Mouse (Mus musculus) heart, embryonic 13.5 days (tissue): ENCODE data around the gene 1700029F12Rik. TPM values are rescaled to one million over a fixed set of nuclear protein-coding genes. Genes with fewer than 3 reads are reported as not detected.
A peak's percentile ranks its signal among the peaks of the same experiment; 100 is the strongest.

Experiments used
- ATAC-seq: fragments of 200-750 bp; cut with Nextera tagmentation; 2 replicates; pipeline ENCODE4 v1.8.0; 2017; ENCODE audit warnings: moderate TSS enrichment; ENCODE audit not compliant: insufficient number of reproducible peaks, low FRiP score, low TSS enrichment; ENCODE audit errors: extremely low read depth
- H3K27ac ChIP-seq: fragments of 300-500 bp; sonication (generic); replicated peaks from 2 replicates; pipeline ENCODE4 v1.5.1; 2015; ENCODE audit warnings: moderate library complexity, mild to moderate bottlenecking, inconsistent platforms
- H3K27me3 ChIP-seq: fragments of 300-500 bp; sonication (generic); replicated peaks from 2 replicates; pipeline ENCODE4 v1.6.1; 2015; ENCODE audit warnings: mild to moderate bottlenecking, inconsistent platforms
- H3K36me3 ChIP-seq: fragments of 300-500 bp; sonication (generic); 2 replicates; pipeline ENCODE4 v1.6.1; 2015; ENCODE audit warnings: mild to moderate bottlenecking, inconsistent platforms
- H3K4me1 ChIP-seq: fragments of 300-500 bp; sonication (generic); 2 replicates; pipeline ENCODE4 v1.6.1; 2015; ENCODE audit warnings: inconsistent platforms
- H3K4me2 ChIP-seq: fragments of 300-500 bp; sonication (generic); 2 replicates; pipeline ENCODE4 v1.6.1; 2015; ENCODE audit warnings: inconsistent platforms, mild to moderate bottlenecking, moderate library complexity
- H3K4me3 ChIP-seq: fragments of 300-500 bp; sonication (generic); 2 replicates; pipeline ENCODE4 v1.5.1; 2015; ENCODE audit warnings: moderate library complexity, mild to moderate bottlenecking, inconsistent platforms
- H3K9ac ChIP-seq: fragments of 300-500 bp; sonication (generic); 2 replicates; pipeline ENCODE4 v1.6.1; 2015; ENCODE audit warnings: inconsistent platforms, mild to moderate bottlenecking, moderate library complexity
- H3K9me3 ChIP-seq: fragments of 300-500 bp; sonication (generic); 2 replicates; pipeline ENCODE4 v1.6.1; 2016; ENCODE audit warnings: inconsistent platforms
- WGBS: fragments of 180-500 bp; shearing (Covaris S2); methylation state at CpG from one replicate; pipeline ENCODE4 v1.1.7; 2015; ENCODE audit warnings: mixed read lengths; 5-methylcytosine and 5-hydroxymethylcytosine counted together
- polyA plus RNA-seq: library from polyadenylated mRNA; unstranded; fragments of >200 nt; fragmentation: Nextera tagmentation; extraction: Ambion mirVana; gene quantifications from 2 replicates; pipeline ENCODE4 v1.2.1, GENCODE M21; 2015

1700029F12Rik gene
- not detected in 2 replicates for polyA plus RNA-seq

DNA sequence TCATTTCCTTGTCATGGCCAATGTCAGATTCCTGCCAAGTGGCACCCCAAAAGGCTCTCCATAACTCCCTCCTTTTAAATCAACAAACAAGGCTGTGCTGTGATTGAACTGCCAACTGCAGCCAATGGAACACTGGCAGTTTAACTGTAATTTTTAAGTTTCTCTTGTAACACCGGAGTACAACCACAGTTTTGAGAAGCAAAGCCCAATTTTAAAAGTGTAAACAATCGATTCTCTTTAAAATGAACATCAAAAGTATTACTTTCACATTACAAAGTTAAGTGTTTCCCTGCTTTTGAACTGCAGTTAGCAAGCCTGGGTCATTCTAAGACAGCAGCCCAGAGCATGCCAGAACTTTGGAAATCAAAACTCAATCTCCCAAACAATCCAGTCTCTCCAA is at the start of gene 1700029F12Rik:
Gene 1700029F12Rik (minus strand): TSS at position 101 of the 400 bp plus-strand sequence.
- Histone ChIP-seq H3K9ac (no peak within 1 kb of the TSS), H3K4me3 (no peak within 1 kb of the TSS), H3K9me3 (0 out of 2 replicates have a peak, but pooled peaks cover 6% of the 10 kb centered on the region), H3K27me3 (no peaks in the 10 kb centered on the region), H3K4me2 (no peak within 1 kb of the TSS), H3K4me1 (peaks cover 6% of the 10 kb centered on the region), H3K27ac (peak within 1 kb of the TSS; percentile 37; the same call in 1 of the 2 replicates), H3K36me3 (no peaks in the 10 kb centered on the region)
- WGBS: 71% methylated on average over 2 of the region's 2 CpGs
- ATAC-seq: no peak

GRCm38 (mm10) chr13:97082432-97082831 is 48.3 kb upstream of the 1700029F12Rik start:
- WGBS: 78% methylated on average over 7 of the region's 7 CpGs
- ATAC-seq: no peak

GRCm38 (mm10) chr13:97080615-97081014 is 46.5 kb upstream of the 1700029F12Rik start:
- Histone ChIP-seq H3K9ac (no peak overlapping the region), H3K36me3 (no peaks in the 10 kb centered on the region), H3K27ac (no peak overlapping the region), H3K4me3 (no peak overlapping the region), H3K4me2 (no peak overlapping the region), H3K4me1 (peaks cover 6% of the 10 kb centered on the region; the same call in 1 of the 2 replicates), H3K27me3 (no peaks in the 10 kb centered on the region), H3K9me3 (no peaks in the 10 kb centered on the region)
- WGBS: 67% methylated on average over 3 of the region's 3 CpGs
- no peak for ATAC-seq

More at GRCm38 (mm10) chr13:97082432-97082831, 48.3 kb upstream of the 1700029F12Rik start:
- H3K9me3 ChIP-seq: no peaks in the 10 kb centered on the region
- no peak overlapping the region for H3K9ac ChIP-seq
- H3K4me2 ChIP-seq: no peak overlapping the region
- H3K27ac ChIP-seq: no peak overlapping the region
- no peaks in the 10 kb centered on the region for H3K36me3 ChIP-seq
- no peak overlapping the region for H3K4me3 ChIP-seq
- no peaks in the 10 kb centered on the region for H3K27me3 ChIP-seq
- peaks cover 8% of the 10 kb centered on the region; the same call in 1 of the 2 replicates for H3K4me1 ChIP-seq

GRCm38 (mm10) chr13:97080201-97080600 is 46.0 kb upstream of the 1700029F12Rik start:
- 60% methylated on average over 2 of the region's 2 CpGs for WGBS
- H3K27me3 ChIP-seq: no peaks in the 10 kb centered on the region
- no peak for ATAC-seq
- H3K27ac ChIP-seq: no peak overlapping the region
- H3K9me3 ChIP-seq: no peaks in the 10 kb centered on the region
- H3K36me3 ChIP-seq: no peaks in the 10 kb centered on the region
- no peak overlapping the region for H3K9ac ChIP-seq
- H3K4me3 ChIP-seq: no peak overlapping the region
- H3K4me1 ChIP-seq: peaks cover 6% of the 10 kb centered on the region; the same call in 1 of the 2 replicates
- H3K4me2 ChIP-seq: no peak overlapping the region

DNA sequence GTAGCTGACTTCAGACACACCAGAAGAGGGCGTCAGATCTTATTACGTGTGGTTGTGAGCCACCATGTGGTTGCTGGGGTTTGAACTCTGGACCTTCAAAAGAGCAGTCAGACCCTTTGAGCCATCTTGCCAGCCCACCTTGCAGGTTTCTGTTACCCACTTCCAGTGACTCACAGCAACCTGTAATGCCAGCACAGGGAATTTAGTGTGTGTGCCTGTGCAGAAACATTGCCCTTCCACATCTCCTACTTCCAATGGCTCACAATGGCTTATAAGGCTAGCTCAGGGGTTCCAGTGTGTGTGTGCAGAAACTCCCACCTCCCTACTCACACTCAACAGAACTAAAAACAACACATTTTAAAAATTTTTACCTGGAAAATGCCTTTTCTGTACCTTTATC is 43.4 kb upstream of the 1700029F12Rik start:
- peaks cover 12% of the 10 kb centered on the region; the same call in 1 of the 2 replicates for H3K4me1 ChIP-seq
- WGBS: 90% methylated on average over 2 of the region's 2 CpGs
- no peak overlapping the region for H3K4me2 ChIP-seq
- no peak overlapping the region for H3K9ac ChIP-seq
- no peak overlapping the region for H3K27ac ChIP-seq
- H3K4me3 ChIP-seq: no peak overlapping the region
- no peaks in the 10 kb centered on the region for H3K36me3 ChIP-seq
- no peak for ATAC-seq
- H3K9me3 ChIP-seq: no peaks in the 10 kb centered on the region
- H3K27me3 ChIP-seq: no peaks in the 10 kb centered on the region

DNA sequence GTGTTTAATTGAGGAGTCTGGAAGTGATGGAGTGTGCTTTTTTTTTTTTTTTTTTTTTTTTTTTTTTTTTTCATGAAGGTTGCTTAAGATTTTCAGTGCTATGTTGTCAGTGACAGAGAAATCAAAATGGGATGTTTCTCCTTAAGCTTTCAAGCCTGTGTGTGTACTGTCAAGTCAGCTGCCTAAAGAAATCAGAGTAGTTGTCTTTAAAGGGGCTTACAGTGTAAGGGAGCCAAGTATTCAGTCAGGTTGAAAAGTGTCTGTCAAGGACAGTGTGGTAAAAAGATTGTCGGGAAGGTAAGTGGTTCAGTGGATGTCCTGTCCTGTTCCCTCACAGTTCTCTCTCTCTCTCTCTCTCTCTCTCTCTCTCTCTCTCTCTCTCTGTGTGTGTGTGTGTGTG is 39.3 kb upstream of the 1700029F12Rik start:
- H3K27ac ChIP-seq: no peak overlapping the region
- H3K4me3 ChIP-seq: no peak overlapping the region
- no peak overlapping the region for H3K9ac ChIP-seq
- peaks cover 7% of the 10 kb centered on the region for H3K27me3 ChIP-seq
- no peaks in the 10 kb centered on the region for H3K36me3 ChIP-seq
- H3K4me2 ChIP-seq: no peak overlapping the region
- peaks cover 10% of the 10 kb centered on the region; the same call in 1 of the 2 replicates for H3K4me1 ChIP-seq
- no peaks in the 10 kb centered on the region for H3K9me3 ChIP-seq
- 33% methylated on average over 1 of the region's 1 CpGs for WGBS
- no peak for ATAC-seq

DNA sequence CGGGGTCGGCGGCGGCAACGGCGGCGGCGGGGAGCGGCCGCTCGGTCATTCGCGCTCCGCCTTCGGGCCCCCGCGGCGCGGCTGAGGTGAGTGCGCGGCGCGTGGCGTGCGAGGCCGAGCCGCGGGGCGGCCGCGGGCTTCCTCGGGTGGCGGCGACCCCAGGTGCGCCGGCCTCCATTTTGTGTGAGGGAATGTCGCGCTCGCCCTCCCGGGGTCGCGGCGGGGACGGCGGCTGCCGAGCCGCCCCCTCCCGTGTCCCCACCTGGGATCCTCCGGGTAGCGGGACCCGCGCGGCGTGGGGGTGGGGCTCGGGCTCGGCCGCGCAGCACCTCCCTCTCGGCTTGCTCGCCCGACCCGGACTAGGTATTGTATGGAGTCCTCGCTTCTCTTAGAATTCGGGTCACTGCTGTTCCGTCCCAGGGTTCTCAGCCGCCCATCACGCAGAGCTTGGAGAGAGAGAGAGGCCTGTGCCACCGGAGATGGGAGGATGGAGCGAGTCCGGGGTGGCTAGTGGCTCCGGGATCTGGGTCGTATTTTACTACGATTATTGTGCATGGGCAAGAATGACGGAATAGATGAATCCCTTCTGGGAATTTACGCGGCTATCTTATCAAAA is 37.6 kb upstream of the 1700029F12Rik start:
- Histone ChIP-seq H3K4me2 (peak overlapping the region; percentile 88), H3K36me3 (no peaks in the 10 kb centered on the region), H3K27ac (peak overlapping the region; percentile 66), H3K27me3 (peaks cover 14% of the 10 kb centered on the region), H3K9me3 (no peaks in the 10 kb centered on the region), H3K4me3 (peak overlapping the region; percentile 88), H3K4me1 (peaks cover 18% of the 10 kb centered on the region), H3K9ac (peak overlapping the region; percentile 90)
- under 1% methylated on average over 59 of the region's 76 CpGs for WGBS
- peak; percentile 61; the same call in 1 of the 2 replicates for ATAC-seq

- Histone ChIP-seq H3K4me2 (peak overlapping the region; percentile 88), H3K4me1 (peaks cover 18% of the 10 kb centered on the region), H3K27me3 (peaks cover 15% of the 10 kb centered on the region), H3K9ac (peak overlapping the region; percentile 90), H3K9me3 (no peaks in the 10 kb centered on the region), H3K36me3 (no peaks in the 10 kb centered on the region), H3K27ac (peak overlapping the region; percentile 66), H3K4me3 (peak overlapping the region; percentile 88)
- peak; percentile 72 for ATAC-seq
- under 1% methylated on average over 56 of the region's 85 CpGs for WGBS
Measured at GRCm38 (mm10) chr13:97070931-97071625, 36.9 kb upstream of the 1700029F12Rik start.

DNA sequence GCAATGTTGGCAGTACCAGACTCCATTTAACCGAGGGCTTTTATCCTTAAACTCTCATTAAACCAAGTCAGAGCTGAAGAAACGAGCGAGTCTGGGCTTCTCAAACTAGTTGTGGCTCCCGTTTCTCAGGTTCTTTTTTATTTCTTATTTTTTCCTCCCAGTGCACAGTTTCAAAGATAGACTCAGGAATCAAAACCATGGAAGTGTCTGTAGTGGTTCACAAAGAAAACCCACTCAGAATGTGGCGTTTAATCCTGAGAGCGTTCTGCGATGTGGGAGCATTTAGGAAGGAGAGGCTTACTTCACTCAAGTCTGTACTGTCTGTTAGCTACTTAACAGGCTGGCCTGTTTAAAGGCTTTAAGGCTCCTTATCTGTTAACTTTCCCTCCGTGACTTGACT is 34.0 kb upstream of the 1700029F12Rik start:
- Histone ChIP-seq H3K9me3 (no peaks in the 10 kb centered on the region), H3K27ac (no peak overlapping the region), H3K27me3 (peaks cover 15% of the 10 kb centered on the region), H3K9ac (no peak overlapping the region), H3K4me3 (0 out of 2 replicates have a peak overlapping the region, but pooled peaks have one; percentile 10), H3K4me2 (peak overlapping the region; percentile 39), H3K36me3 (no peaks in the 10 kb centered on the region), H3K4me1 (peaks cover 26% of the 10 kb centered on the region)
- ATAC-seq: no peak
- 45% methylated on average over 8 of the region's 8 CpGs for WGBS

DNA sequence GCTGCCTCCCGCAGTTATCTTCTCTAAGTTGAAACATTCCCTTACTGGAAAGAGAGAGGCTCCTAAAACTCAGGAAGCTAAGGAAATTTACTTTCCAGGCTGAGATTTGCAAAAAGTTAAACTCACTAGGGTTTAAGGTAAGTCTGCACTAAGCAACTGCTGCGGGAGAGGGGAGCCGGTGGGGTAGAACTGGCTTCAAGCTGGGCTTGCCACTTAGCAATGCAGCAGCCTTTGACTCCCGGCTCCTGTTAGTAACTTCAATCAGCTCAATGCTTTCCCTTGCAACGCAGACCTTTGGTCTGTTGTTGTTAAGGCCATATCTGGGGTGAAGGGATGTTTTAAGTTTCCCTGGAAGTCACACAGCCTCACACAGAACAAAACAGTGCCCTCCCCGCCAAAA is 33.5 kb upstream of the 1700029F12Rik start:
- Histone ChIP-seq H3K9me3 (no peaks in the 10 kb centered on the region), H3K4me2 (peak overlapping the region; percentile 39), H3K4me3 (peak overlapping the region; percentile 10; the same call in 1 of the 2 replicates), H3K27me3 (peaks cover 15% of the 10 kb centered on the region), H3K9ac (no peak overlapping the region), H3K4me1 (peaks cover 21% of the 10 kb centered on the region), H3K27ac (no peak overlapping the region), H3K36me3 (no peaks in the 10 kb centered on the region)
- no peak for ATAC-seq
- WGBS: 16% methylated on average over 6 of the region's 6 CpGs

DNA sequence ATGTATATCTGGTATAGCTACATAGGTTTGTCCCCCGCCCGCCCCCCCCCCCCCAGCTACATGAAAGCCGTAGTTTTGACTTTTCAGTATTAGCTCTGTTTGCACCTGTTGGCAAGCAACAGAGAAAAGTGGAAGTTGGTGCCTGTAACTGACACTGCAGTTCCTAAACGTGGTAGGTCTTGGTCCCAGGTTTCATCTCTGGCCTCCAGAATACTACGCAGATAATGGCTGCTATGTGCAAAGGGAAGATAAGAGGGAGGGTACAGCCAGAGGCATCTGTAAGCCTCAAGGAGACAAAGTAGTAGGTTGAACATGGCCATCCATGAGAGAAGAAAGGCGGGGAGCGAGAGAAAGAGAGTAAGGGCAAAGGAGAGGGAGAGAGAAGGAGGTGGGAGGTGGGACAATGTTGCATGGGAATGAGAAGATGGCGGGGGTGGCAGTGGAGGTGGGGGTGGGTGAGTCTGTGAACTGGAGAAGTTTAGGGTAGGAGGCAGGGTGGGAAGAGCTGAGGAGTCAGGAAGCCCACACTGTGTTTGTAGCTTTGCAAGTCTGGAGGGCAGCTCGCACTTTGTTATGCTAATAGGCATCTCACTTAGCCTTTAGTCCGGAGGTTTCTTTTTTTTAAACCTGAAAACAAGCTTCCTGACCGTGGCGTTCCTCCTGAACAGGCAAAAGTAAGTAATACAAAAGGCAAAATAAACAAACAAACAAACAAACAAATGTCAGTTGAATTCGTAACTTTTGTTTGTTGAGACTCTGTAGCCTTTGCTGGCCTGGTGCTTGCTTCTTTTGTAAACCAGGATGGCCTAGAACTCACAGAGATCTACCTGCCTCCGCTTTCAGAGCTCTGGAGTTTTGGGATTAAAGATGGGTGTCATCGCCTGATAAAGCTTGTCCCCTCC is 32.7 kb upstream of the 1700029F12Rik start, which contains the start of gene Fam169a:
Gene Fam169a (plus strand): TSS at position 638 of the 902 bp plus-strand sequence.
- WGBS: 53% methylated on average over 15 of the region's 15 CpGs
- no peaks in the 10 kb centered on the region for H3K9me3 ChIP-seq
- no peak within 1 kb of the TSS for H3K27ac ChIP-seq
- ATAC-seq: no peak
- peaks cover 16% of the 10 kb centered on the region for H3K4me1 ChIP-seq
- H3K4me2 ChIP-seq: peak within 1 kb of the TSS; percentile 39
- peaks cover 15% of the 10 kb centered on the region for H3K27me3 ChIP-seq
- H3K4me3 ChIP-seq: peak within 1 kb of the TSS; percentile 10; the same call in 1 of the 2 replicates
- no peak within 1 kb of the TSS for H3K9ac ChIP-seq
- H3K36me3 ChIP-seq: no peaks in the 10 kb centered on the region
